Comparison of ENCODE assay signal across 22 mouse cellular contexts in genomic region chr11:51843898-51844297, GRCm38 (mm10). TPM values are rescaled to one million over a fixed set of nuclear protein-coding genes. Genes with fewer than 3 reads are reported as not detected.
DNase-seq lines count a peak whose midpoint lies in the region; ATAC-seq lines count a peak whose summit lies in the region.
"Had no signal": no experiment of that assay in that cellular context is flagged by ENCODE, and none has a peak within 500 bp of the region (broad histone marks: within the 10 kb centered on the region; RNA-seq: fewer than 3 reads in every experiment).

No protein-coding gene starts in this region.

- no peak overlapping the region for H3K4me2 ChIP-seq in kidney, embryonic 15.5 days
- H3K4me2 ChIP-seq: embryonic facial prominence, embryonic 13.5 days; forebrain, embryonic 15.5 days; hindbrain, embryonic 13.5 days; midbrain, embryonic 12.5 days; stomach, embryonic 15.5 days had no signal

- no peaks in the 10 kb centered on the region for H3K36me3 ChIP-seq in kidney, embryonic 15.5 days
- H3K36me3 ChIP-seq: forebrain, embryonic 15.5 days; heart, embryonic 10.5 days; hindbrain, embryonic 13.5 days; midbrain, embryonic 12.5 days; stomach, embryonic 15.5 days had no signal

- DNase-seq in kidney, postnatal 4 days, result peak; percentile 64 to 65
- DNase-seq in NIH3T3 (ENCODE audit: low read depth), result peak; percentile 34
- DNase-seq in embryo, embryonic 9.5 days (ENCODE audit: extremely low spot score), result peak; percentile 28
- DNase-seq in mesoderm, embryonic 11.5 days (ENCODE audit: low read depth, low spot score), result peak; percentile 53
- no peak for DNase-seq in frontal cortex, postnatal 25 days (ENCODE audit: low spot score in 2 of 2)
- DNase-seq in thymus, postnatal 14 days, result no peak
- DNase-seq: adrenal gland, postnatal 25 days; cerebellum, adult 11 months; kidney, adult 9 months; layer of hippocampus, postnatal 36 days; liver, postnatal 0 days; lung, postnatal 4 days; thymus, adult 2 months had no signal

- H3K27me3 ChIP-seq in kidney, embryonic 15.5 days, result peaks cover 20% of the 10 kb centered on the region; the same call in 1 of the 2 replicates
- H3K27me3 ChIP-seq: embryonic facial prominence, embryonic 13.5 days; forebrain, embryonic 15.5 days; hindbrain, embryonic 13.5 days; midbrain, embryonic 12.5 days; Patski; stomach, embryonic 15.5 days had no signal

- H3K4me1 ChIP-seq in kidney, embryonic 15.5 days, result peaks cover 12% of the 10 kb centered on the region; the same call in 1 of the 2 replicates
- H3K4me1 ChIP-seq: forebrain, embryonic 15.5 days; midbrain, embryonic 12.5 days had no signal

- H3K9ac ChIP-seq in kidney, embryonic 15.5 days, result no peak overlapping the region
- H3K9ac ChIP-seq: embryonic facial prominence, embryonic 13.5 days; forebrain, embryonic 15.5 days; hindbrain, embryonic 13.5 days; liver, postnatal 0 days; midbrain, embryonic 12.5 days; stomach, embryonic 15.5 days had no signal

- no peak for ATAC-seq in kidney, embryonic 15.5 days (replicated peaks; ENCODE audit: low FRiP score)
- ATAC-seq: forebrain, embryonic 15.5 days; liver, postnatal 0 days; Patski had no signal

- H3K27ac ChIP-seq in kidney, embryonic 15.5 days, result no peak overlapping the region
- H3K27ac ChIP-seq: embryonic facial prominence, embryonic 13.5 days; forebrain, embryonic 15.5 days; heart, embryonic 10.5 days; hindbrain, embryonic 13.5 days; layer of hippocampus, adult 2 months; midbrain, embryonic 12.5 days; stomach, embryonic 15.5 days had no signal

- H3K4me3 ChIP-seq in kidney, embryonic 15.5 days (replicated peaks), result no peak overlapping the region
- H3K4me3 ChIP-seq: embryonic facial prominence, embryonic 13.5 days; forebrain, embryonic 15.5 days; heart, embryonic 10.5 days; hindbrain, embryonic 13.5 days; layer of hippocampus, adult 2 months; midbrain, embryonic 12.5 days; stomach, embryonic 15.5 days had no signal

- H3K9me3 ChIP-seq in kidney, embryonic 15.5 days (replicated peaks), result no peaks in the 10 kb centered on the region
- H3K9me3 ChIP-seq: embryonic facial prominence, embryonic 13.5 days; forebrain, embryonic 15.5 days; heart, embryonic 10.5 days; hindbrain, embryonic 13.5 days; midbrain, embryonic 12.5 days; stomach, embryonic 15.5 days had no signal

RNA-seq across cellular contexts. Expression of gene Jade2, which starts 13.6 kb away (rescaled TPM):
- 0.63 and 0.81 TPM in 2 replicates for polyA plus RNA-seq in kidney, embryonic 15.5 days (2015; fragmentation: Nextera tagmentation; extraction: Ambion mirVana)

Comparison
In these comparisons a context has a peak if more than half of its experiments do, and no peak if none do; other contexts are left out.
1. DNase-seq: peak in kidney, postnatal 4 days (2 of 2), NIH3T3 (single experiment), embryo, embryonic 9.5 days (single experiment) and mesoderm, embryonic 11.5 days (single experiment); none in frontal cortex, postnatal 25 days (0 of 2) and thymus, postnatal 14 days (single experiment).